Mouse (Mus musculus) CH12.LX (cell line): ENCODE measurements at regions not wholly inside any gene's neighbourhood (a gene's known extent, or its start where the extent isn't known, plus 50 kb on each side); places are given as distances from the start of the nearest gene placed in this dataset.

Source experiments
- CHD1 ChIP-seq: IDR thresholded peaks from 2 replicates; pipeline ENCODE4 v1.6.1; 2012; ENCODE audit warnings: low read depth, low read length, improper control_type of control experiment, inconsistent platforms
- CTCF ChIP-seq, 2 experiments: IDR thresholded peaks in 1 of 2; conservative IDR thresholded peaks in 1 of 2; 2 replicates each; pipeline ENCODE4 v1.5.1; 2011 to 2012; ENCODE audit warnings: low read depth in 2 of 2, low read length in 2 of 2, improper control_type of control experiment in 1 of 2, inconsistent platforms in 1 of 2, mild to moderate bottlenecking in 1 of 2, moderate library complexity in 1 of 2
- ETS1 ChIP-seq: conservative IDR thresholded peaks from 2 replicates; pipeline ENCODE4 v1.6.1; 2012; ENCODE audit warnings: low read depth, mild to moderate bottlenecking, inconsistent platforms, low read length, improper control_type of control experiment, moderate library complexity
- GABPA ChIP-seq: IDR thresholded peaks from 2 replicates; pipeline ENCODE4 v1.6.1; 2012; ENCODE audit warnings: low read depth, low read length, improper control_type of control experiment, inconsistent platforms; ENCODE audit not compliant: insufficient replicate concordance
- MAFK ChIP-seq: IDR thresholded peaks from 2 replicates; pipeline ENCODE4 v1.6.1; 2011; ENCODE audit warnings: low read length, improper control_type of control experiment; ENCODE audit not compliant: insufficient replicate concordance
- POLR2A ChIP-seq: IDR thresholded peaks from 2 replicates; pipeline ENCODE4 v1.6.1; 2011; ENCODE audit warnings: low read depth, mild to moderate bottlenecking, improper control_type of control experiment, low read length

DNA sequence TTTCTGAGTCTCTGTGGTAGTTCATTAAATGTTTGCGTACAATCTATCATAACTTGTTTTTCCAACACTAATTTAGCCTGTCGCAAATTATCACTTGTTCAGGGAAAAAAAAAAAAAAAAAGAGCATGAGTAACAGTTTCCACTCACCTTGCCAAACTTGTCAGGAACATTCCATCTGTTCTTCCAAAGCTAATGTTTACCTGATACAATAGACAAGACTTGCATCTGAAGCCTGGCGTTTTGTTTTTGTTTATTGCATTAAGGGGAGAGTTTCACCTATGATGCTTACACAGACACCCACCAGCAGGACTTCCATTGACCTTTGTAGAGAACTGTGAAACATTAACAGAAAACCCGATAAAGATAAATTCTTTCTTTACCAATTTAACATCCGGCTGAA lies 172.6 kb downstream of the Mdfic start:
- TF ChIP-seq MAFK (no peak), GABPA (no peak), POLR2A (no peak), CTCF (conservative IDR thresholded peaks at IDR 0.05 in 1 of 2, IDR thresholded peaks at IDR 0.05 in 1 of 2; ENCODE audit: low read depth in 2 of 2, low read length in 2 of 2) (no peak), CHD1 (no peak), ETS1 (no peak)
